Mouse (Mus musculus): Measurements from ENCODE around the gene March10. TPM values are rescaled to one million over a fixed set of nuclear protein-coding genes. Genes with fewer than 3 reads are reported as not detected.

The March10 gene
- polyA plus RNA-seq, 1 experiment from 2014 or later = not detected

DNA sequence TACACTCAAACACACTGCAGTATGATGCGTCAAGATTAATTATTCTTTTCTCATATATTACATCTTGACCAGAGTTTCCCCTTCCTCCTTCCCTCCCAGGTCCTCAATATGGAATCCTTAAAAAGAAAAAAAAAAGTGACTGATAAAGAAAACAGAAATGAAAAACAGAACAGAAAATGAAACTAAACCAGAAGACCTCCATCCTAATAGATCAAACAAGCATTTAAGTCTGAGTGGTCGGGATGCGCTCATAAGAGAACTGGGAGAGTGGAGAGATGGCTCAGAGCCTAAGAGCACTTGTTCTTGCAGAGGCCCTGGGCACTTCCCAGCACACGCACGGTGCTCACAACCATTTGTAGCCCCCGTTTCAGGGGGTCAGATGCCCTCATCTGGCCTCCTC is 28.5 kb upstream of the March10 start:
- WGBS = 80% methylated on average over 6 of the region's 6 CpGs
- no peak overlapping the region for H3K9ac ChIP-seq (replicated peaks)
- no peak overlapping the region for H3K4me2 ChIP-seq
- H3K4me1 ChIP-seq (replicated peaks) = no peaks in the 10 kb centered on the region
- no peak overlapping the region for H3K27ac ChIP-seq
- H3K36me3 ChIP-seq = no peaks in the 10 kb centered on the region
- no peak for ATAC-seq (ENCODE audit: insufficient number of reproducible peaks, insufficient read depth, low FRiP score, low TSS enrichment, low read depth)
- no peaks in the 10 kb centered on the region for H3K27me3 ChIP-seq
- H3K9me3 ChIP-seq = no peaks in the 10 kb centered on the region
- H3K4me3 ChIP-seq (replicated peaks) = no peak overlapping the region

DNA sequence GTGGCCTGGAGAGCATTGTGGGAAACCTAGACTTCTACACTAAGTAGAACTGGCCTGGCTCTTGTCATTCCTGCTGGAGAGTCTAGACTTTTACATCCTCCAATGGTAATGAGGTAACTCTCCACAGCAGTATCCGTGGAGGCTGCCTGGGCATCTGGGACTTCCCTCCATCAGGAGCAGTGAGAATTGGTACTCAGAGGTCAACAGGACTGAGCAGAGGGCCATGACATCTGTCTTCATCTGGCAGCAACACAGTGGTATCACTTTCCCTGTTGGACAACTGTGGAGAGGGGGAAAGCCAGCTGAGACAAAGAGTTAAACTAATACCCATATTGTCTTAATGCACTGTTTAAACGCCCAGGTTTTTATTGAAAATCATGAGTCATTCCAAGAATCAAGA is 26.2 kb upstream of the March10 start:
- H3K4me1 ChIP-seq (replicated peaks) = no peaks in the 10 kb centered on the region
- H3K27ac ChIP-seq = no peak overlapping the region
- WGBS = 64% methylated on average over 2 of the region's 2 CpGs
- H3K36me3 ChIP-seq = no peaks in the 10 kb centered on the region
- no peak for ATAC-seq (ENCODE audit: insufficient number of reproducible peaks, insufficient read depth, low FRiP score, low TSS enrichment, low read depth)
- H3K4me3 ChIP-seq (replicated peaks) = no peak overlapping the region
- no peak overlapping the region for H3K9ac ChIP-seq (replicated peaks)
- no peaks in the 10 kb centered on the region for H3K27me3 ChIP-seq
- no peaks in the 10 kb centered on the region for H3K9me3 ChIP-seq
- H3K4me2 ChIP-seq = no peak overlapping the region

DNA sequence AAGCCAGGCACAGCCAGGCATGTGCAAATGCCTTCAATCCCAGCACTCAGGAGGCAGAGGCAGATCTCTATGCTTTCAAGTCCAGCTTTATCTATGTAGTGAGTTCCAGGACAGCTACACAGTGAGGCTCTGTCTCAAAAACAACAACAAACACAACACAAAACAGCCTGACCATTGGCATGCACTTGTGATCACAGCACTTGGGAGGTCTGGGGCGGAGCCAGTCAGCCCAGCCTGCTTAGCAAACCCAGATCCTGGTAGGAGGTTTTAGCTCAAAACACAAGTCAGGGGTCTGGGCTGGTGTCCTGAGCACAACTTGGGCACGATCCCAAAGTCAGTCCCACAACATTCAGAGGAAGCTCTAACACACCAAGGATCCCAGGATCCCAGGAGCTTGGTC is 18.2 kb upstream of the March10 start:
- H3K4me2 ChIP-seq = no peak overlapping the region
- WGBS = 68% methylated on average over 2 of the region's 2 CpGs
- no peak overlapping the region for H3K4me3 ChIP-seq (replicated peaks)
- H3K27me3 ChIP-seq = no peaks in the 10 kb centered on the region
- H3K9ac ChIP-seq (replicated peaks) = no peak overlapping the region
- no peaks in the 10 kb centered on the region for H3K36me3 ChIP-seq
- H3K4me1 ChIP-seq (replicated peaks) = no peaks in the 10 kb centered on the region
- H3K9me3 ChIP-seq = no peaks in the 10 kb centered on the region
- no peak overlapping the region for H3K27ac ChIP-seq
- ATAC-seq (ENCODE audit: insufficient number of reproducible peaks, insufficient read depth, low FRiP score, low TSS enrichment, low read depth) = no peak

DNA sequence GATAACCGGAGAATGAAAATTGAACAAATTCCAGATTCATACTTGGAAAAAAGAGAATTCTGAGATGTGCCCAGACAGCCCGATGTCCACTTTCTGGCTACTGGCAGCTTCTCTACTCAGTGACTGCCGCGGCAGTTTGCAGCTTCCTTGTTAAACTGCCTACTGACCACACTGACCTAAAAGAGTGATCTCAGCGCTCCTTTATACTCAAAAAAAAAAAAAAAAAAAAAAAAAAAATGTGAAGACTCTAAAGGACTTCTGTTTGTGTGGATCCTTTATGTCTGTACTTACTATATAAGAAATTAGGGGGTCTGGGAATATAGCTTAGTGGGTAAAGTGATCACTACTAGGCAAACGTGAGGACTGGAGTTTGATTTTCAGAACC is 17.8 kb upstream of the March10 start:
- Histone ChIP-seq H3K27me3 (no peaks in the 10 kb centered on the region), H3K36me3 (no peaks in the 10 kb centered on the region), H3K4me1 (replicated peaks) (no peaks in the 10 kb centered on the region), H3K9ac (replicated peaks) (no peak overlapping the region), H3K4me3 (replicated peaks) (no peak overlapping the region), H3K9me3 (no peaks in the 10 kb centered on the region), H3K4me2 (no peak overlapping the region), H3K27ac (no peak overlapping the region)
- no peak for ATAC-seq (ENCODE audit: insufficient number of reproducible peaks, insufficient read depth, low FRiP score, low TSS enrichment, low read depth)
- 59% methylated on average over 6 of the region's 6 CpGs for WGBS

DNA sequence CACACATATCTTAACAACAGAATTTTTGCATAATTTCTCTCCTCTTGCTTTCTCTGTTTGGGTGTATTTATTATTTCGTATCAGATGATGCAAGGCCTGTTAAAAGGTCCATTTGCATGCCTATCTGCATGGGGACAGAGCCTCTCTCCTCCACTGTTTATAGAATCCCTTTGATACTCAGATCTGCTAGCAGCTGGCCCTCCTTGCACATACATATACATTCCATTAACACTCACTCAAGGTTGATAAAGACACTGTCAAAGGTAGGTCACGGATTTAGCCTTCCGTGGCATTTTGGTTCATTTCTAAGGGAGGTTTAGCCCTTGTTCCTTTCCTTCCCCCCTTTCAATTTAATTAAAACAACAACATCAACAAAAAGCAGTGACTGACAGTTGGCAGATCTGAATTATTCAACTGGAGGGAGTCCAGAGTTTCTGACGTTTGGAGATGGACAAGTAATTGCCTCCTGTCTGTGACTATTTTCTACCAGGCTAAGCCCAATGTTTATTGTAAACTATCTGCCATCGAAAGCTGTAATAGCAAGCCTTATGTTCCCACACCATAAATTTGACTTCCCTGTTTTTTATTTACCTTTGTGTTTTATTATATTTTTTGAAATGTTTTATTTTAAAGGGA is 17.3 kb upstream of the March10 start:
- no peaks in the 10 kb centered on the region for H3K9me3 ChIP-seq
- 0 out of 2 replicates have a peak, but pooled peaks cover 4% of the 10 kb centered on the region for H3K4me1 ChIP-seq (replicated peaks)
- H3K36me3 ChIP-seq = no peaks in the 10 kb centered on the region
- H3K27ac ChIP-seq = no peak overlapping the region
- no peaks in the 10 kb centered on the region for H3K27me3 ChIP-seq
- no peak overlapping the region for H3K9ac ChIP-seq (replicated peaks)
- 49% methylated on average over 5 of the region's 5 CpGs for WGBS
- no peak overlapping the region for H3K4me3 ChIP-seq (replicated peaks)
- H3K4me2 ChIP-seq = no peak overlapping the region
- no peak for ATAC-seq (ENCODE audit: insufficient number of reproducible peaks, insufficient read depth, low FRiP score, low TSS enrichment, low read depth)

DNA sequence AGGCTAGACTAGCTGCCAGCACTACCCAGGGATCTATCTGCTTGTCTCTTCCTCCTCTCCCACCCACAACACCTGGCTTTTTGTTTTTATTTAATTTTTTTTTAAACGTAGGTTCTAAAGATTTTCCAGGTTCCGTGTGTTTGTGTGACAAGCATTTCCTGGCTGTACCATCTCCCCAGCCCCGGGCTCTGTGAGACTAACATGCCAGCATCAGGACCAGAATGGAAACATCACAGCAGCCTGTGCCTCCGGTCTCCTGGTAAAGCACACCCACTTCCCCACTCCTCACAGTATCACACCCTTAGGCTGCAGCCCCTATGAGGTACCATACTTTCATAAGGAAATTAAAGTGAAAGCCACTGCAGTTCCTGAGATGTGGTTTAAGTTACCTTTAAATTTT is 16.1 kb upstream of the March10 start:
- Histone ChIP-seq H3K36me3 (no peaks in the 10 kb centered on the region), H3K9me3 (no peaks in the 10 kb centered on the region), H3K4me2 (no peak overlapping the region), H3K4me3 (replicated peaks) (no peak overlapping the region), H3K27me3 (no peaks in the 10 kb centered on the region), H3K9ac (replicated peaks) (no peak overlapping the region), H3K27ac (no peak overlapping the region), H3K4me1 (replicated peaks) (peaks cover 8% of the 10 kb centered on the region; the same call in 1 of the 2 replicates)
- 74% methylated on average over 4 of the region's 4 CpGs for whole genome bisulfite sequencing
- ATAC-seq (ENCODE audit: insufficient number of reproducible peaks, insufficient read depth, low FRiP score, low TSS enrichment, low read depth) = no peak

DNA sequence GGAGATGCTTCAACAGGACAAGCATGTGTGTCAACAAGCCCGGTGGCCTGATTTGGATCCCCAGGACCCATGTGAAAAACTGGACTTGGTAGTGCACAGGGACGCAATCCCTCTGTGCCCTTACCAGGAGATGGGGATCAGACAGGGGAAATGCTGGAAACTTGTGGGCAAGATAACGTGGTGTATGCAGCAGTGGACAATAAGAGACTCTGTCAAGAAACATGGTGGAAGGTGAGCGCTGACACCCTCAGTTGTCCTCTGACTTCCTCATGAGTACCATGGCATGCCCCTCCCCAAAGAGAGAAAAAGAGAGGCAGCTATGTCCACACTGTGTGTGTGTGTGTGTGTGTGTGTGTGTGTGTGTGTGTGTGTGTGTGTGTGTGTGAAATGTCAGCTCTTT is 14.4 kb upstream of the March10 start:
- H3K27ac ChIP-seq = no peak overlapping the region
- H3K4me2 ChIP-seq = no peak overlapping the region
- H3K4me3 ChIP-seq (replicated peaks) = no peak overlapping the region
- H3K36me3 ChIP-seq = no peaks in the 10 kb centered on the region
- H3K9ac ChIP-seq (replicated peaks) = no peak overlapping the region
- 89% methylated on average over 4 of the region's 4 CpGs for WGBS
- no peaks in the 10 kb centered on the region for H3K9me3 ChIP-seq
- H3K4me1 ChIP-seq (replicated peaks) = peaks cover 14% of the 10 kb centered on the region; the same call in 1 of the 2 replicates
- ATAC-seq (ENCODE audit: insufficient number of reproducible peaks, insufficient read depth, low FRiP score, low TSS enrichment, low read depth) = no peak
- no peaks in the 10 kb centered on the region for H3K27me3 ChIP-seq

DNA sequence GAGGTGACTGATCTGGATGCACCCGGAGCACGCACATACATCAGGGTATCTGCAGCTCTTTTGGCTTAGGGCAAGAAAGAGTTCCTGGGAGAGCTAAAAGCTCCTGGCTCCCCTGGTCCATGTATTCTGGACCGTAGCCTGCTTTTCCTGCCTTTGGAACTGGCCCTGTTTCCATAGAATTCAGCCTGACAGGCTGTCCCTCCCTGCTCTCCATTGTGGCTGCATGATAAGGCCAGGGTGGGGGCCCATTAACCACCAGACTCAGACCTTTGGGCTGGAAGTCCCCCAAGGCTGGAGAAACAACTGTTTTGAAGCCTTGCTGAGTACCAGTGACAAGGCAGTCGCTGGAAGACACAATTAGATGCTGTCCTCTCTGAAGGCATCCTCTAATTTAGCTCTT is 13.0 kb upstream of the March10 start:
- Histone ChIP-seq H3K4me3 (replicated peaks) (no peak overlapping the region), H3K9ac (replicated peaks) (no peak overlapping the region), H3K27ac (no peak overlapping the region), H3K36me3 (no peaks in the 10 kb centered on the region), H3K4me1 (replicated peaks) (peaks cover 14% of the 10 kb centered on the region; the same call in 1 of the 2 replicates), H3K4me2 (no peak overlapping the region), H3K9me3 (no peaks in the 10 kb centered on the region), H3K27me3 (no peaks in the 10 kb centered on the region)
- ATAC-seq (ENCODE audit: insufficient number of reproducible peaks, insufficient read depth, low FRiP score, low TSS enrichment, low read depth) = no peak
- 85% methylated on average over 4 of the region's 4 CpGs for WGBS

DNA sequence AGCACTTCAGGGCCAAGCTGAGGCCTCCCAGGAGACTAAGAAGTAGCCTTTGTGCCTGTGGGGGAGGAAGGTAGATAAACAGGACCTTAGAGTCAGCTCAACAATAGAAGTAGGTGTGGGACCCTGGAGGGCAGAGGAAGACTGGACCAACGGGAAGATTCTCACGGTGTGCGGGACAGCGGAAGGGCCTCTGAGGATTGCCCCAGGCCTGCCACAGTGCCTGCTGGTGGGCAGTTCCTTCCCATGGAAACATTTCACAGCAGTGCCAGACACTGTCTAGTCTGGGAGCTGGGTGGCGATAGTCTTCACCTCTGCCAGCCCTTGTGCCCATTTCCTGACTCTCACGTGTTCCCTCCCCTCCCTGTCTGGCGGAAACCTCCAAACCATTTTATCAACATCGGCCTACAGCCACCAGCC is 12.6 kb upstream of the March10 start:
- 84% methylated on average over 8 of the region's 8 CpGs for WGBS
- Histone ChIP-seq H3K4me2 (no peak overlapping the region), H3K4me1 (replicated peaks) (peaks cover 14% of the 10 kb centered on the region; the same call in 1 of the 2 replicates), H3K4me3 (replicated peaks) (no peak overlapping the region), H3K9ac (replicated peaks) (no peak overlapping the region), H3K36me3 (no peaks in the 10 kb centered on the region), H3K27ac (no peak overlapping the region), H3K9me3 (no peaks in the 10 kb centered on the region), H3K27me3 (no peaks in the 10 kb centered on the region)
- ATAC-seq (ENCODE audit: insufficient number of reproducible peaks, insufficient read depth, low FRiP score, low TSS enrichment, low read depth) = no peak

DNA sequence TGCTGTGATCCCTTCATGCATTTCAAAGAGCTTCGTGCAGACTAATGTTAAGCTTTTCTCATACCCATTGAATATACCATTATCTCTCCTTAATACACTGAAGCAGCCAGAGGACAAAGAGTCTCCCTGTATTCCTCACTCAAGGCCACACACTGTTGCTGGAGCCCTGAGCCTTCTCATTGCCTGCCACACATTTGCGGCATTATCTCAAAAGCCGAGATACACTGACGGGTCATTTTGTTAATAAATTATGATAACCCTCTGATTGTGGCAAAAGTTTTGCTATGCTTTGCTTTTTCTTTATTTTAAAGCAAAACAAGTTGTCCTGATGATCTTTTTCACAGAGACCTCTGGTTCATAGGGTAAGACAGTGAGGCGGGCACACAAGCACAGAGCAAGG is 11.9 kb upstream of the March10 start:
- Histone ChIP-seq H3K4me1 (replicated peaks) (peaks cover 14% of the 10 kb centered on the region; the same call in 1 of the 2 replicates), H3K4me3 (replicated peaks) (no peak overlapping the region), H3K4me2 (no peak overlapping the region), H3K9me3 (no peaks in the 10 kb centered on the region), H3K27ac (no peak overlapping the region), H3K27me3 (no peaks in the 10 kb centered on the region), H3K9ac (replicated peaks) (no peak overlapping the region), H3K36me3 (no peaks in the 10 kb centered on the region)
- ATAC-seq (ENCODE audit: insufficient number of reproducible peaks, insufficient read depth, low FRiP score, low TSS enrichment, low read depth) = no peak
- WGBS = 89% methylated on average over 5 of the region's 5 CpGs

DNA sequence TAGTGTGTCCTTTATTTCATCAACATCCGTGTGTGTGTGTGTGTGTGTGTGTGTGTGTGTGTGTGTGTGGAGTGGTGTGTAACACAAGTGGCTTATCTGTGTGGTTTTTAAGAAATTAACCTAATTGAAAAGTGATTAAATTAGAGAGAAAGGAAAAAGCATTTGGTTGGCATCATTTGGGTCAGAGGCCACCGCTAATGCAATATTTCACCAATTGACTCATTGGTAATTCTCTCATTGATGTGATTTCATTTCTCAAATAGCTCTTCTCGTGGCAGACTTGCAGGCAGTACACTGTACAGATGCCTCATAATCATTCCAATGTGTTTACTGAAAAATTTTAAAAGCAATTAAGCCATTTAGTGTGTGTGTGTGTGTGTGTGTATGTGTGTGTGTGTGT is 11.3 kb upstream of the March10 start:
- Histone ChIP-seq H3K4me2 (no peak overlapping the region), H3K4me3 (replicated peaks) (no peak overlapping the region), H3K36me3 (no peaks in the 10 kb centered on the region), H3K27me3 (no peaks in the 10 kb centered on the region), H3K9me3 (no peaks in the 10 kb centered on the region), H3K4me1 (replicated peaks) (peaks cover 14% of the 10 kb centered on the region; the same call in 1 of the 2 replicates), H3K9ac (replicated peaks) (no peak overlapping the region), H3K27ac (0 out of 2 replicates have a peak overlapping the region, but pooled peaks have one; percentile 20)
- ATAC-seq (ENCODE audit: insufficient number of reproducible peaks, insufficient read depth, low FRiP score, low TSS enrichment, low read depth) = no peak
- WGBS = 72% methylated on average over 3 of the region's 3 CpGs

DNA sequence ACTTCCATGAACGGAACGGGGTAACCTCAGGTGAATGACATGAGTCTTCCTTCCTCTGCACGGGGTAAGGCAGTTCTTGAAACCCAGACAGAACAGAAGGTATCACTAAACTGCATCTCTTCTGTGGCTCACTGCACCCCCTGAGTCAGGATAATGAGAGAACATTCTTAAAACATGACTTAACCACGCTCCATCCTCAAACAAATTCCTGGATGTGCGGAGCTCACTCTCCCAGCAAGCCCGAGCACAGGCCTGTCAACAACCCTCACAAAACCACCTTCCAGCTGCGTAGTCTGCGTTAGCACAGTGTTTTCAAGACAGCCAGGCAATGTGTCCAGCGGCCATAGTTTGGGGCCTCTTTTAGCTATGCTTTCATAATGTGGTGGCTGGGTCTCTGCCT is 10.7 kb upstream of the March10 start:
- peaks cover 14% of the 10 kb centered on the region; the same call in 1 of the 2 replicates for H3K4me1 ChIP-seq (replicated peaks)
- H3K36me3 ChIP-seq = no peaks in the 10 kb centered on the region
- H3K4me3 ChIP-seq (replicated peaks) = no peak overlapping the region
- peak overlapping the region; percentile 20; the same call in 1 of the 2 replicates for H3K27ac ChIP-seq
- H3K9ac ChIP-seq (replicated peaks) = no peak overlapping the region
- H3K9me3 ChIP-seq = no peaks in the 10 kb centered on the region
- 49% methylated on average over 9 of the region's 9 CpGs for WGBS
- no peak overlapping the region for H3K4me2 ChIP-seq
- ATAC-seq (ENCODE audit: insufficient number of reproducible peaks, insufficient read depth, low FRiP score, low TSS enrichment, low read depth) = no peak
- no peaks in the 10 kb centered on the region for H3K27me3 ChIP-seq

All from limb, embryonic 12.5 days (tissue).